Mouse (Mus musculus) heart, postnatal 0 days (tissue): ENCODE results near the gene Nhp2.

ENCODE experiments used
- CTCF ChIP-seq: IDR thresholded peaks from 2 replicates; pipeline ENCODE4 v1.5.1; 2016; ENCODE audit warnings: antibody characterized with exemption, control low read depth, low read depth
- EP300 ChIP-seq: IDR thresholded peaks from 2 replicates; pipeline ENCODE4 v1.6.1; 2016; ENCODE audit warnings: antibody characterized with exemption, low read depth

GRCm38 (mm10) chr11:51607096-51607738 is 12.3 kb upstream of the Nhp2 start:
- TF ChIP-seq CTCF (no peak), EP300 (no peak)
